Mouse (Mus musculus) inflammation-experienced regulatory T-cells, adult 6 months (primary cell): Measurements from ENCODE around the gene Rnf183. TPM values are rescaled to one million over a fixed set of nuclear protein-coding genes. Genes with fewer than 3 reads are reported as not detected.

ENCODE experiments used
- ATAC-seq: one replicate; pipeline ENCODE4 v1.8.0; 2017
- polyA plus RNA-seq, 3 experiments: library from polyadenylated mRNA; unstranded; fragments of 100-300 nt; shearing (Covaris generic); gene quantifications; one replicate each; pipeline ENCODE4 v1.2.1; 2017

The Rnf183 gene
- polyA plus RNA-seq, 3 experiments from 2014 or later: not detected

- no peak for ATAC-seq
Measured at GRCm38 (mm10) chr4:62383207-62383606, 51.8 kb downstream of the Rnf183 start.

GRCm38 (mm10) chr4:62379724-62380381 lies 55.2 kb downstream of the Rnf183 start:
- ATAC-seq: no peak

Other genes with a start within 250 kb of the Rnf183 start
- gene Zfp37, start 204.2 kb downstream of the Rnf183 start, polyA plus RNA-seq: not detected
- 10 to 100 TPM in 1 of 3 experiments, 1 to 10 TPM in 2; 7.7 to 11.0 (median 9.0) TPM for gene Slc31a2, start 172.7 kb downstream of the Rnf183 start, polyA plus RNA-seq
- gene Fkbp15, start 74.7 kb downstream of the Rnf183 start, polyA plus RNA-seq: 10 to 100 TPM; 32.4 to 50.1 (median 47.2) TPM
- gene Slc31a1, start 74.5 kb downstream of the Rnf183 start, polyA plus RNA-seq: 10 to 100 TPM in 1 of 3 experiments, 1 to 10 TPM in 2; 6.4 to 12.8 (median 9.3) TPM
- gene Cdc26, start 26.6 kb downstream of the Rnf183 start, polyA plus RNA-seq: 10 to 100 TPM; 67.8 to 86.2 (median 80.3) TPM
- gene Prpf4, start 26.5 kb downstream of the Rnf183 start, polyA plus RNA-seq: 10 to 100 TPM; 17.8 to 22.8 (median 20.7) TPM
- under 1 TPM in 2 of 3 experiments, not detected in 1; 0.38 to 0.99 TPM for gene Wdr31, start 35.6 kb upstream of the Rnf183 start, polyA plus RNA-seq
- gene Bspry, start 44.8 kb upstream of the Rnf183 start, polyA plus RNA-seq: 1 to 10 TPM; 1.3 to 3.2 (median 1.9) TPM
- gene Hdhd3, start 68.2 kb upstream of the Rnf183 start, polyA plus RNA-seq: 1 to 10 TPM; 1.6 to 2.0 (median 1.8) TPM
- gene Alad, start 84.7 kb upstream of the Rnf183 start, polyA plus RNA-seq: 10 to 100 TPM; 75.5 to 92.5 (median 76.8) TPM
- 10 to 100 TPM; 28.8 to 36.2 (median 36.2) TPM for gene Pole3, start 89.8 kb upstream of the Rnf183 start, polyA plus RNA-seq
- under 1 TPM in 2 of 3 experiments, not detected in 1; 0.40 to 0.44 TPM for gene 4933430I17Rik, start 90.1 kb upstream of the Rnf183 start, polyA plus RNA-seq
- gene Rgs3, start 124.6 kb upstream of the Rnf183 start, polyA plus RNA-seq: 10 to 100 TPM; 50.8 to 68.5 (median 62.7) TPM